Mouse (Mus musculus) liver, embryonic 15.5 days (tissue): ENCODE results near the gene Tmem199. TPM values are rescaled to one million over a fixed set of nuclear protein-coding genes. Genes with fewer than 3 reads are reported as not detected.

Source experiments
- ATAC-seq: fragments of 200-750 bp; cut with Nextera tagmentation; 2 replicates; pipeline ENCODE4 v1.8.0; 2017; ENCODE audit warnings: moderate number of reproducible peaks, mild to moderate bottlenecking, moderate library complexity; ENCODE audit not compliant: insufficient read depth
- H3K27ac ChIP-seq: fragments of 300-500 bp; sonication (generic); replicated peaks from 2 replicates; pipeline ENCODE4 v1.5.1; 2015; ENCODE audit warnings: mild to moderate bottlenecking, inconsistent platforms
- H3K27me3 ChIP-seq: fragments of 300-500 bp; sonication (generic); 2 replicates; pipeline ENCODE4 v1.6.1; 2015; ENCODE audit warnings: mild to moderate bottlenecking, inconsistent platforms
- H3K36me3 ChIP-seq: fragments of 300-500 bp; sonication (generic); replicated peaks from 2 replicates; pipeline ENCODE4 v1.6.1; 2015; ENCODE audit warnings: moderate library complexity, mild to moderate bottlenecking, inconsistent platforms
- H3K4me1 ChIP-seq: fragments of 300-500 bp; sonication (generic); replicated peaks from 2 replicates; pipeline ENCODE4 v1.6.1; 2015; ENCODE audit warnings: inconsistent platforms
- H3K4me2 ChIP-seq: fragments of 300-500 bp; sonication (generic); 2 replicates; pipeline ENCODE4 v1.6.1; 2015; ENCODE audit warnings: moderate library complexity, mild to moderate bottlenecking, inconsistent platforms
- H3K4me3 ChIP-seq: fragments of 300-500 bp; sonication (generic); replicated peaks from 2 replicates; pipeline ENCODE4 v1.5.1; 2015; ENCODE audit warnings: mild to moderate bottlenecking, inconsistent platforms
- H3K9ac ChIP-seq: fragments of 300-500 bp; sonication (generic); 2 replicates; pipeline ENCODE4 v1.6.1; 2015; ENCODE audit warnings: moderate library complexity, mild to moderate bottlenecking, inconsistent platforms
- H3K9me3 ChIP-seq: fragments of 300-500 bp; sonication (generic); replicated peaks from 2 replicates; pipeline ENCODE4 v1.6.1; 2016; ENCODE audit warnings: inconsistent platforms
- WGBS: fragments of 180-500 bp; shearing (Covaris S2); methylation state at CpG from one replicate; pipeline ENCODE4 v1.1.7; 2015; ENCODE audit warnings: mixed read lengths; ENCODE audit not compliant: insufficient replicate concordance; 5-methylcytosine and 5-hydroxymethylcytosine counted together
- polyA plus RNA-seq: library from polyadenylated mRNA; unstranded; fragments of >200 nt; fragmentation: Nextera tagmentation; extraction: Ambion mirVana; gene quantifications from 2 replicates; pipeline ENCODE4 v1.2.1, GENCODE M21; 2015

Tmem199 gene
- polyA plus RNA-seq, 1 experiment from 2014 or later, result 20.4 TPM

DNA sequence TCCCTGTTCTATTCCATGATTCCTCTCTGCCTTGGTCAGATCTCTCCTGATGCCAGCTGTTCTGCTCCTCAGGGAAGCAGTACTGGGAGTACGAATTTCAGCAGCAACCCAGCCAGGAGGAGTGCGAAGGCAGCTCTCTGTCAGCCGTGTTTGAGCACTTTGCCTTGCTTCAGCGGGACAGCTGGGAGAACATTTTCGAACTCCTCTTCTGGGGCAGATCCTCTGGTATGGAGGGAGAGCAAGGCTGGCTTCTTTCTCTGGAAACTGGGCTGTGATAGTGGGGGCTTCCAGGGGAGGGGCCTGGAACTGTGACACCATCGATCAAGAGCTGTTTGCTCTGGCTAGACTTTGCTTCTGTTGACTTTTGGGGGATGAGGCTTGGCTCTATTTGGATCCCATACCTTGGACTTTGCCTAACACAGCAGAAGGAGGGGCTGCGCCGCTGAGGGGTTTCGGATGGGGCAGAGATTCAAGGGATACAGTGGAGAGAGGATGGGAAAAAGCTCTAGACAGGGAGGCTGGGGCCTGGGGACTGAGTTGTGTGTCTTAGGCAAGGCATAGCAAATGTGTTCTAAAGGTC, 11.3 kb downstream of the Tmem199 start:
- Histone ChIP-seq H3K36me3 (0 out of 2 replicates have a peak, but pooled peaks cover under 1% of the 10 kb centered on the region), H3K4me1 (peaks cover 22% of the 10 kb centered on the region), H3K27ac (peak overlapping the region; percentile 75), H3K4me3 (peak overlapping the region; percentile 50), H3K9ac (peak overlapping the region; percentile 39), H3K27me3 (peaks cover 59% of the 10 kb centered on the region), H3K4me2 (peak overlapping the region; percentile 46), H3K9me3 (no peaks in the 10 kb centered on the region)
- ATAC-seq, result peak; percentile 56
- 55% methylated on average over 9 of the region's 9 CpGs for WGBS

DNA sequence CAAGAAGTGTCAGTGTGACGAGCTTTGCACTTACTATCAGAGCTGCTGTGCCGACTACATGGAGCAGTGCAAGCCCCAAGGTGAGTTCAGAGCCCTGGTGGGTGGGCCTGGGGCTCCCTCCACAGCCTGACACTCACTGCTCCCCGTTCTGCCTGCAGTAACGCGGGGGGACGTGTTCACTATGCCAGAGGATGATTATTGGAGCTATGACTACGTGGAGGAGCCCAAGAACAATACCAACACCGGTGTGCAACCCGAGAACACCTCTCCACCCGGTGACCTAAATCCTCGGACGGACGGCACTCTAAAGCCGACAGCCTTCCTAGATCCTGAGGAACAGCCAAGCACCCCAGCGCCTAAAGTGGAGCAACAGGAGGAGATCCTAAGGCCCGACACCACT, 12.4 kb downstream of the Tmem199 start:
- H3K27me3 ChIP-seq, result peaks cover 71% of the 10 kb centered on the region
- no peaks in the 10 kb centered on the region for H3K9me3 ChIP-seq
- peak overlapping the region; percentile 33 for H3K4me2 ChIP-seq
- peaks cover 22% of the 10 kb centered on the region for H3K4me1 ChIP-seq
- peak overlapping the region; percentile 75 for H3K27ac ChIP-seq
- peak overlapping the region; percentile 37 for H3K9ac ChIP-seq
- ATAC-seq, result 0 out of 2 replicates have a peak, but pooled peaks have one; percentile 1
- WGBS, result 34% methylated on average over 16 of the region's 16 CpGs
- H3K36me3 ChIP-seq, result no peaks in the 10 kb centered on the region
- peak overlapping the region; percentile 50 for H3K4me3 ChIP-seq

DNA sequence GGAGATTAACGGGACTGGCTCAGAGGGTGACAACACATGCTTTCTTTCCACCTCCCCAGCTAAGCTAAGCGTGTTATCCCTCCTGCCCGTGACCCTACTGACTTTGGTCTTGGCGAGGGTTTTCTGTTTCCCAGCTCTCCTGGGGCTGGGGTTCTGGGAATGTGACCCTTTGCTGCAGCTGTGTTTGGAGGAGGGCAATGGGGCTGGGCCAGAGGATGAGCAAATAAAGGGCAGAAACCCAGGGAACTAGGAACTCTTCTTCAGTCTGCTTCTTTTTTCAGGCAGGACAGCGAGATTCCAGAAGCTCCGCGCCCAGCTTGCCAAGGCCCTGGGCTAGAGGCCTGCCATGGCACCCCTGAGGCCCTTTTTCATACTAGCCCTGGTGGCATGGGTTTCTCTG, 13.0 kb downstream of the Tmem199 start, which contains the start of gene Vtn:
Gene Vtn (plus strand): TSS at position 88 of the 400 bp plus-strand sequence.
- Histone ChIP-seq H3K9ac (peak within 1 kb of the TSS; percentile 37), H3K27ac (peak within 1 kb of the TSS; percentile 75), H3K9me3 (no peaks in the 10 kb centered on the region), H3K4me1 (peaks cover 22% of the 10 kb centered on the region), H3K36me3 (no peaks in the 10 kb centered on the region), H3K4me3 (peak within 1 kb of the TSS; percentile 50), H3K4me2 (peak within 1 kb of the TSS; percentile 69), H3K27me3 (peaks cover 76% of the 10 kb centered on the region)
- WGBS, result 50% methylated on average over 7 of the region's 7 CpGs
- ATAC-seq, result peak; percentile 60

DNA sequence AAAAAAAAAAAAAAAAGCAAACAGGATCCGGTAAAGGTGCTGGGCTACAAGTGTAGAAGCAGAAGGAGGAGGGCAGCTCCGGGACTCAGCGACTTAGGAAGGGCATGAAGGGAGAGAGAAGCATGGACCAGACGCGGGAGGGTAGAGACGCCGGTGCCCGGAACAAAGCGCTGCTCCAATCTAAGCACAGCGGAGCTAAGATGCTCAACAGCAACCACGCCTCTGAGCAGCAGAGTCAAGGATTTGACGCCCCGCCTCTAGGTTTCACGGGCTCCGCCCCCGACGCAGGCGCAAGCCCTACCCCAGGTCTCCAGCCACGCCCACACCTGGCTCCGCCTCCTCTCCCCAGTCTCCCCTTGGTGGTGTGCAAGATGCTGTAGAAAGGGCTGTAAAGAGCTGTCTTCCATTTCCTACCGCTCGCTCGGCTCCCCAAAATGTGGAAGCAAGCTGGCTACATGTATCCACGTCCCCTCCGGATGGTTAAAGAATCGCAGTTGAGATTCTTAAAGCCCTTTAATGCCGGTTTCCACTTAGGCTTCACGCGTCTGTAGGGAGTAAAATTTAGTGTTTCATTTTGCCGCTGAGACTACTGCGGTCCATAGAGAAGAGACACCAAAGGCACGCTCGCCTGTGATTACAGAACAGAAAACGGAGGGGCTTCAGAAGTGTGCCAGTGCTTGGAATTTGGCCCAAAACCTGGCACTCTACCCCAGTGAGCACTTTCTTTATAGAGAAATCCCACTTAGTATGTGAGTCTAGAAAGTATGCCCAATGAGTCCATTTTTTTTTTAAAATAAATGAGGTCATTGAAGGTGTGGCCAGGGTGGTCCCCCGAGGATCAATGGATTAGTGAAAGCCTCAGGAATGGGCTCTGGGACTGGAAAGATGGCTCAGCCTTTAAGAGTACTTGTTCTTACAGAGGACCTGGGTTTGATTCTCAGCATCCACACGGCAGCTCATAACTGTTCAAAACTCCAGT, 14.1 kb downstream of the Tmem199 start, which contains the start of gene Sarm1:
Gene Sarm1 (minus strand): TSS at position 211 of the 979 bp plus-strand sequence.
- Histone ChIP-seq H3K4me3 (peak within 1 kb of the TSS; percentile 47), H3K4me2 (peak within 1 kb of the TSS; percentile 69), H3K27ac (peak within 1 kb of the TSS; percentile 53), H3K27me3 (peaks cover 81% of the 10 kb centered on the region), H3K4me1 (peaks cover 22% of the 10 kb centered on the region), H3K9me3 (no peaks in the 10 kb centered on the region), H3K36me3 (no peaks in the 10 kb centered on the region), H3K9ac (no peak within 1 kb of the TSS)
- ATAC-seq, result peak; percentile 66
- WGBS, result 3% methylated on average over 36 of the region's 36 CpGs

DNA sequence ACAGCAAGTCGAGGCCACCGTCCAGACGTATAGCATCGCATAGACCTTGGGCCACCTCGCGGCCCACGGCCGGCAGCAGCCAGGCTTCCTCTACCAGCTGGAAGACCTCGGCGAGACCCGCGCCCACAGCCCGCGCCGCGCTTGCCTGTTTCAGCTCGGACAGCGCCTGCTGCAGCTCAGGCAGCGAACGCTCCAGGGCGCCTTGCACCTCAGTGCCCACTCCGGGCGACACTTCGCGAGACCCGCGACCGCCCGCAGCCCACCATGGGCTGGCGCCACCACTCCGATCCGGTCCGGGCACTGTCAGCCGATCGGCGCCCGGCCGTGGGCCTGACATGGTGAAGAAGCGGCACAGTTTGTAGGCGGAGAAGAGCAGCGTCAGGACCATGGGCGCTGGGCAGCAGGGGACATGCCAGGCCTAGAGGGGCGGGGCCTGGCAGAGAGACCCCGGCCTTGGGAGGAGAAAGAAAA, 14.9 kb downstream of the Tmem199 start:
- Histone ChIP-seq H3K9ac (no peak overlapping the region), H3K4me3 (peak overlapping the region; percentile 47), H3K27me3 (peaks cover 86% of the 10 kb centered on the region), H3K4me2 (peak overlapping the region; percentile 69), H3K36me3 (no peaks in the 10 kb centered on the region), H3K9me3 (no peaks in the 10 kb centered on the region), H3K27ac (no peak overlapping the region), H3K4me1 (peaks cover 18% of the 10 kb centered on the region)
- 2% methylated on average over 44 of the region's 44 CpGs for WGBS
- no peak for ATAC-seq

DNA sequence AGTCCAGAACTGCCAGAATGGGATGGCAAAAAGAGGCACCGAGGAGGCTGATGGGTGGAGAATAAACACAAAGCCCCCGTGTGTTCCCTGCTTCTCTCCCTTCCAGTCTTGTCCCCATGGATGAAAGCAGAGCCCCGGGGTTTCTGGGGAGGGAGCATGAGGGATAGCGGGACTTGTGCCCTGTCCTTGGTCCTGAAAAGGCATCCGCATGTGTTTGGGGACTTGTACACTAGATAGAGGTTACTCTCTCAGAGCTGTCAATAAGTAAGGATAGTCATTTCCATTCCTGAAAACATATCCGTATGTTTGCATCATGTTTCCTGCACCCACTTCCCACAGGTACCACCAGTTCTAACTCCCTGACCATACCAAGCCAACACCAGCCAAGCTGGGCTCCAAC, 16.1 kb downstream of the Tmem199 start:
- ATAC-seq, result no peak
- H3K4me1 ChIP-seq, result peaks cover 18% of the 10 kb centered on the region
- WGBS, result 7% methylated on average over 6 of the region's 6 CpGs
- no peak overlapping the region for H3K9ac ChIP-seq
- no peak overlapping the region for H3K4me3 ChIP-seq
- H3K4me2 ChIP-seq, result no peak overlapping the region
- H3K27ac ChIP-seq, result no peak overlapping the region
- H3K9me3 ChIP-seq, result no peaks in the 10 kb centered on the region
- no peaks in the 10 kb centered on the region for H3K36me3 ChIP-seq
- peaks cover 89% of the 10 kb centered on the region for H3K27me3 ChIP-seq

DNA sequence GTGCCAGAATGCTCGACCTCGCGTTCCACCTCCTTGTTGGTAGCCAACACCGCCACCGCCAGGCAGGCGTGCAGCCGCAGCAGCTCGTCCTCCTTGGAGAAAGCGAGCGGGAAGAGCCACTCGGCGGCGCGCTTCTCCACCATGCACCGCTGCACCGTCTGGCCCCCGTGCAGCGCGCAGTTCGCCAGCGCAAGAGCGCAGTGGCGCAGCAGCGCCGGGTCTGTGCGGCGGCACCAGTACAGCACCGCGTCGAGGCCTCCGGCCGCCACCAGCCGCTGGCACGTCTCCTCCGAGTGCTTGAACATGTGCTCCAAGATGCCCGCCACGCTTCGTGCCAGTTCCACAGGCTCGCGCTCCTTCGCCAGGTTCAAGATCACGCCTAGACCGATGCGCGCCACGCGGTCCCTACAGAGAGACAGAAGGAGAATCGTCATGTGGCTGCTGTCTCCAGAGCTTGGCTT, 21.2 kb downstream of the Tmem199 start:
- H3K4me1 ChIP-seq, result 0 out of 2 replicates have a peak, but pooled peaks cover 3% of the 10 kb centered on the region
- H3K4me3 ChIP-seq, result 0 out of 2 replicates have a peak overlapping the region, but pooled peaks have one; percentile 20
- peak overlapping the region; percentile 45 for H3K4me2 ChIP-seq
- WGBS, result 9% methylated on average over 48 of the region's 48 CpGs
- H3K27ac ChIP-seq, result no peak overlapping the region
- no peak overlapping the region for H3K9ac ChIP-seq
- H3K36me3 ChIP-seq, result no peaks in the 10 kb centered on the region
- no peaks in the 10 kb centered on the region for H3K9me3 ChIP-seq
- H3K27me3 ChIP-seq, result peaks cover 87% of the 10 kb centered on the region
- ATAC-seq, result no peak

DNA sequence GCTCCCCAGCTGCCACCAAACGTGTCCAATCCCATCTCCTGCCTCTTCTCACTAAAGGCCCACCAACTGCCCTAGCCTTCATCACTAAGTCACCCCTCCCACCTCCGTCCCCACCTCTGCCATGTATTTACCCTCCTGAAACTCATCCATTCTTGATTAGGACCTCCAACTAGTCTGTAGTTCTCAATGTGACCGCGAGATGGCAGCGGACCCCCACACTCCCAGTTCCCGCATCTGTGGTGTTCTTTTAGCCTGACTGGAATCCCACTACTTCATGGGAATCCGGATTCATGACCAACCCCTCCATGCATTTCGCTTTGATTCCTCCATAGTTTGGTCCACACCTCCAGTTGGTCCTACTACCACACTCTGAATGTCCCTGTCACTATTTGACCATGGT, 23.8 kb downstream of the Tmem199 start:
- 3% methylated on average over 8 of the region's 8 CpGs for WGBS
- Histone ChIP-seq H3K4me1 (0 out of 2 replicates have a peak, but pooled peaks cover 3% of the 10 kb centered on the region), H3K9ac (no peak overlapping the region), H3K4me3 (no peak overlapping the region), H3K4me2 (no peak overlapping the region), H3K36me3 (no peaks in the 10 kb centered on the region), H3K9me3 (no peaks in the 10 kb centered on the region), H3K27ac (no peak overlapping the region), H3K27me3 (peaks cover 83% of the 10 kb centered on the region)
- ATAC-seq, result no peak

DNA sequence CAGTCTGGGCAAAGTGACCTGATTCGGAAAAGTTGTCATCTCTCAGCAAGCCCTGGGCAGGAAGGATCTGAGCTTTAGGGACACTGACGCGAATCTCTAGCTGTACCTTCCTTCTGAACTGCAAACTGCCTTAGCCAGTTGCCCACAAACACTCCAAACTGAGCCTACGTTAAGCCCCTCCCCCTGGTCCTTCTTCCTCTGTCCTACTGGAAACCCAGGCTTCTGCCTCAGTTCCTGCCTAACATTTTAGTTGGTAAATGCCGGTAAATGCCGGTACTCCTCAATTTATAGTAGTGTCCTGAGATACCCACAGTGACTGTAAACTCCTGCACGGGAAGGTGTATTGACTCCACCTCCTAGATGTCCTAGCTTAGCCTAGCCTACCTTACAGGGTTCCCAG, 28.3 kb downstream of the Tmem199 start:
- H3K4me2 ChIP-seq, result no peak overlapping the region
- WGBS, result 37% methylated on average over 7 of the region's 7 CpGs
- H3K27ac ChIP-seq, result no peak overlapping the region
- peaks cover 50% of the 10 kb centered on the region for H3K27me3 ChIP-seq
- ATAC-seq, result no peak
- no peaks in the 10 kb centered on the region for H3K4me1 ChIP-seq
- no peak overlapping the region for H3K9ac ChIP-seq
- no peak overlapping the region for H3K4me3 ChIP-seq
- no peaks in the 10 kb centered on the region for H3K9me3 ChIP-seq
- no peaks in the 10 kb centered on the region for H3K36me3 ChIP-seq

DNA sequence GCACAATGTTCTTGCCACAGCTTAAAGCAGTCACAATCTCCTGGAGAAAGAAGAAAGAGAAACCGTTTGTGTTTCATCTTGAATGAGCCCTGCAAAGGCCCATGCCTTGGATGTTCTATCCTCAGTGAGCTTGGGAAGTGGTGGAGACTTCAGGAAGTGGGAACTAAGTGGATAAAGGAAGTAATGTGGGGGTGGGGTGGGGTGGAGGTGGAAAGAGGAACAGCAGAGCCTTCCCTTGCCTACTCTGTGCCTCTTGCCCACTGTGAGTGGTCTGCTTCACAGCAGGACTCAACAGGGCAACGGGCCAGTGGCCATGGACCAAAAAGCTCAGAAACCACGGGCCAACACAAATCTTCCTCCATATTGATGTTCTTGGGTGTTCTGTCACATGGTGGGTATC, 36.7 kb downstream of the Tmem199 start:
- 37% methylated on average over 3 of the region's 3 CpGs for WGBS
- no peak overlapping the region for H3K4me3 ChIP-seq
- H3K4me1 ChIP-seq, result no peaks in the 10 kb centered on the region
- no peaks in the 10 kb centered on the region for H3K9me3 ChIP-seq
- no peak overlapping the region for H3K4me2 ChIP-seq
- H3K27ac ChIP-seq, result no peak overlapping the region
- H3K27me3 ChIP-seq, result no peaks in the 10 kb centered on the region
- no peak for ATAC-seq
- H3K9ac ChIP-seq, result no peak overlapping the region
- no peaks in the 10 kb centered on the region for H3K36me3 ChIP-seq
